Mouse (Mus musculus): ENCODE results near the gene Ap4m1.

- no peak for TF ChIP-seq CTCF (IDR thresholded peaks at IDR 0.05; ENCODE audit: low read depth)
- no peak for TF ChIP-seq EP300 (IDR thresholded peaks at IDR 0.05; ENCODE audit: low read depth)
Observed at GRCm38 (mm10) chr5:138194755-138195345, 23.0 kb downstream of the Ap4m1 start.
